Mouse (Mus musculus): ENCODE measurements around the gene Tyrobp.
A peak's percentile ranks its signal among the peaks of the same experiment; 100 is the strongest.

The Tyrobp gene

DNA sequence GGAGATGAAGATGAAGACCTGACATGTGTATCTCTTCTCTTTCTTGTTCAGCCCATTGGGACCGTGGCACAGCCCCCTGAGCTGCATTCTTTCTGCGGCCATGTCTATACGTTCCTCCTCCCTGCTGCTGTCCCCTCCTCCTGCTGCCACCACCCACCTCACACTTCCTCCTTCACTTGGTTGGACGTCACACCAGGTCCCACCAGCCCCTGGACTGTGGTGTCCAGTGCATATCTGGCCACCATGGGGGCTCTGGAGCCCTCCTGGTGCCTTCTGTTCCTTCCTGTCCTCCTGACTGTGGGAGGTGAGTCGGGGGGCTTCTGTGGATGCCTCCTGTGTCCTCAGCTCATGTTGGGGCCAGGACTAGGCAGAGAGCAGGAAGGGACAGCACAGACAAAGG, at the start of gene Tyrobp:
Tyrobp (plus strand) TSS at position 165 of the 400 bp plus-strand sequence.
- DNase-seq (ENCODE audit: low read depth, low spot score) = no peak

- DNase-seq (ENCODE audit: low read depth, low spot score) = no peak
Observed at GRCm38 (mm10) chr7:30367466-30367865, 46.1 kb upstream of the Tyrobp start.

DNA sequence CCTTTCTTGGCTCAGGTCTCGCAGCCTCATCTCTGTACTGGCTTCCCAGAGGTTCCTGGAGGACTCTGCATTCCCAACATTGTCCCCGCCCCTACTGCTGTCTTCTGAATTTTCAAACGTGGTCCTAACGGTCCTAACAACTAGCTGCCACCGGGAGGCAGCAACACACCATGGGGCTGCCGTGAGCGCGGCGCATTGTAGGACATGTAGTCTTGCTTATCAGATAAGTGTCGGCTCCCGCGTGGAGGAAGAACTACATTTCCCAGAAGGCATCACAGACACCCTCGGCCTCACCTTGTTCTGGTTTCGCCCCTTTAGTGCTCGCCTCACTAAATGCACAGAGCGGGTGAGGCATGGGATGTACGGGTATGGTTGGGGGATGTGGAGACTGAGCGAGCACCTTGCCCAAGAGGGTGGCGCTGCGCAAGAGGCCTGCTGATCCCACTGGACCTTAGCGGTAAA, 40.0 kb upstream of the Tyrobp start:
- peak; percentile 85 for DNase-seq (ENCODE audit: low read depth, low spot score)

DNA sequence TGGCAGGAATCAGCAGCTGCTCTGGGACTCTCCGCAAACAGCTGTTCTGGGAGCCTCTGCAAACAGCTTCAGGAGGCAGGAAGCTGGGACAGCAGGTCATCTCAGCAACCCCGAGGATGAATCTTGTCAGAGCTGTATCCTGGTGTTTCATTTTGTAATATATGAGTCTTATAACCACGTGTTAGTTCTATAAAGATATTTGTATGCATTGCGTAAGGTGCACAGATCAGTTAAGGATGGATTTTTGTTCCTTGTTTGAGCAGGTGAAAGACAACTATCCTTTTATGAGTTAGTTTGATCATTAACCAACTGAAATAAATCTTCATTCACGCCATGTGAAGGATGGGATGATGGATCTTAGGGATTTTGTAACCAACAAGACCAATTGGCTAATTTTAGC, 33.5 kb upstream of the Tyrobp start:
- no peak for DNase-seq (ENCODE audit: low read depth, low spot score)

GRCm38 (mm10) chr7:30384106-30384505, 29.5 kb upstream of the Tyrobp start:
- no peak for DNase-seq (ENCODE audit: low read depth, low spot score)

GRCm38 (mm10) chr7:30392746-30393520, 20.6 kb upstream of the Tyrobp start:
- no peak for DNase-seq (ENCODE audit: low read depth, low spot score)

DNA sequence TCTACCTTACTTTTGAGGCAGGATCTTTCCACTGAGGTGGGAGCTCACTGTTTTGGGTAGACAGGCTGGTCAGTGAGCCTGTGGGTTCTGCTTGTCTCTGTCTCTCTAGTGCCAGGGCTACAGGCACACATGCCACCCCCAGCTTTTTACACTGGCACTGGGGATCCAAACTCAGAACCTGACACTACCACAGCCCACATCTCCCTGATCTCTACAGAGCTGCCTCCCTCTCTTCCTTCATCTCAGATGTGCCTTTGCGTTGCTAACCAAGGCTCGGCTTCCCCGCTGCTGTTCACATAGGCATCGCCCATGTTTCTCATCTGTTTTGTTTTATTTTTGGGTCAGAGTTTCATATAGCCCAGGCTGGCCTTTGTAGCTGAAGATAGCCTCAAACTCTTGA, 19.9 kb upstream of the Tyrobp start:
- DNase-seq (ENCODE audit: low read depth, low spot score) = no peak

DNA sequence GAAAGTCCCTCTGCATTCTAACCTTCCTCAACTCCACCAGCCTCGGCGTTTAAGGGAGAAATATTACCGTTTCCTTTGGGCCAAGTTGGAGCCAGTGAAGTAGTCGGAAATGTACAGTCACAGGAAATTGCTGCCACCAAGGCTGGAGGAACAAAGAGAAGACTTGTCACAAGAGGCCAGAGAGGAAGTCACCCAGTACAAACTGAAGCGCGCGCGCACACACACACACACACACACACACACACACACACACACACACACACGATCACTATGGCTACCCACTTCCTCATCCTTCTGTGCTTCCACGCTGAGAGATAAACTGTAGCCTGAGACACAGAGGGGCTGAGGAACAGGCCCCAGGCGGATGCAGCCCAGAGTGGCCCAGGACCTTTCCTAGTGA, 19.2 kb upstream of the Tyrobp start:
- no peak for DNase-seq (ENCODE audit: low read depth, low spot score)

DNA sequence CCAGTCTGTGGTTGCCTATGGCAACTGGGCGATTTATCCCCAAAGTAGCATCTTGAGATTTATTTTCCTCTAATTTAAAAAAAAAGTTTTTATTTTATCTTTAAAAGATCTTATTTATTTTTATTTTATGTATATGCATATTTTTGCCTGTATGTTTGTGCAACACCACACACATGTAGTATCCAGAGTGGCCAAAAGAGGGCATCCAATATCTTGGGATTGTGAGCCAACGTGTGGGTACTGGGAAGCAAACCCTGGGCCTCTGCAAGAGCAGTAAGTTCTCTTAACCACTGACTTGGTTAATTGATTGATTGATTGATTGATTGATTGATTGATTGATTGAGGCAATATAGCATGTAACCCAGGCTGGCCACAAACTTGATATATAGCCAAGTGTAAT, 18.7 kb upstream of the Tyrobp start:
- no peak for DNase-seq (ENCODE audit: low read depth, low spot score)

GRCm38 (mm10) chr7:30399671-30400070, 13.9 kb upstream of the Tyrobp start:
- DNase-seq (ENCODE audit: low read depth, low spot score) = no peak

- no peak for DNase-seq (ENCODE audit: low read depth, low spot score)
Observed at GRCm38 (mm10) chr7:30402343-30402742, 11.2 kb upstream of the Tyrobp start.

DNA sequence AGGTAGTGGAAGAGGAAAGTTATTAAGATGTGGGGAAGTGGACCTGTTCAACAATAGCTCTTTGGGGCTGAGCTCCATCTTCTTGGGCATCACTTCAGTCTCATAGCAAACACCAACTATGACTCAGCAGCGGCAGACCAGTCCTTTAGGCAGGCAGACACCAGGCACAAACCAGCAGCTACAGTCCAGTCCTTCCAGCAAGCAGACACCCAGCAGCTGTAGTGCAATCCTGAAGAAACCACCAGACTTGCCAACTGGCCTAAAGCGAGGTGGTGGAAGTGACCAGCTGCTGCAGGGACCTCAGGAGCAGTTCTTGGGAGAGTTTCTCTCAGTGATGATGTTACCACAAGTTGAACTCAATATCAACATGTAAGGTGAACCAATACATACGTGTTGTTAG, 4.9 kb upstream of the Tyrobp start:
- DNase-seq (ENCODE audit: low read depth, low spot score) = no peak

DNA sequence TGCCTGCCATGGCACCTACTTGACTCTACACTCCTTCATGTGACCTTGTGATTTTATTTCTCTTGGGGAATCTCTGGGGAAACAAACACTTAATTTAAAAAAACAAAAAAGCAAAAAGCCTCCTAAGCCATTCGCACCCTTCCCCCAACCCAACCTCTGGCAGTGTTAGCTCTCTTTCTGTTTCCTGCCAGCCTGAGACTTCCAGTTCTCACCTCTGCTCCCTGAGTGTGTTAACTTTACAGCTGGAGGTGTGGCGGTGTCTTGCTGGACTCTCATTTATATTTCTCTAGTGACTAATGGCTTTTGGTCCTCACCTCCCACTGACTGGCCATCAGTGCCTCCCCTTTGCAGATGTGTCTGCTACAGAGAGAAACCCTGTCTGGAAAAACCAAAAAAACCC, 3.8 kb upstream of the Tyrobp start:
- DNase-seq (ENCODE audit: low read depth, low spot score) = no peak

- DNase-seq (ENCODE audit: low read depth, low spot score) = no peak
Observed at GRCm38 (mm10) chr7:30411023-30411422, 2.5 kb upstream of the Tyrobp start.

DNA sequence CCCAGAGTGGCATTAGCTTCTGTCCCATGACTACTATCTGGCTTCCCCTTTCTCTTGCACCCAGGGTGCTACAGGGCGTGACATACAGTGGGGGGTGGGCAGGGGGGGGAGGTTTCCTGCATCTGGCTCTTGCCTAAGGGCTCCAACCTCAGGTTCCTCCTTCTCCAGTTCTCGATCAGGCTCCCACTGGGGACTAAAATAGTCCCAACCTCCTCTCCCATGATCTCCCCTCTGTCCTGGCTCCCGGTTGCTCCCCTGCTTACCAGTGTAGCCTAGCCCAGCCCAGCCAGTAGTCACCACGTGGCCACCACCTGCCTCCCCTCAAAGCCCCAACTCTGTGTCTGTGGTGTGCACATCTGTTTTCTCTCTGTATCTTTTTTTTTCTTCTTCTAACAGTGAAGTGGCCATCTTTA, 819 bp upstream of the Tyrobp start:
- DNase-seq (ENCODE audit: low read depth, low spot score) = no peak

GRCm38 (mm10) chr7:30417856-30418255, 4.3 kb downstream of the Tyrobp start:
- no peak for DNase-seq (ENCODE audit: low read depth, low spot score)

- no peak for DNase-seq (ENCODE audit: low read depth, low spot score)
Observed at GRCm38 (mm10) chr7:30419561-30420499, 6.3 kb downstream of the Tyrobp start, which contains the start of gene Hcst. Gene Hcst (minus strand): TSS chr7:30419854.

DNA sequence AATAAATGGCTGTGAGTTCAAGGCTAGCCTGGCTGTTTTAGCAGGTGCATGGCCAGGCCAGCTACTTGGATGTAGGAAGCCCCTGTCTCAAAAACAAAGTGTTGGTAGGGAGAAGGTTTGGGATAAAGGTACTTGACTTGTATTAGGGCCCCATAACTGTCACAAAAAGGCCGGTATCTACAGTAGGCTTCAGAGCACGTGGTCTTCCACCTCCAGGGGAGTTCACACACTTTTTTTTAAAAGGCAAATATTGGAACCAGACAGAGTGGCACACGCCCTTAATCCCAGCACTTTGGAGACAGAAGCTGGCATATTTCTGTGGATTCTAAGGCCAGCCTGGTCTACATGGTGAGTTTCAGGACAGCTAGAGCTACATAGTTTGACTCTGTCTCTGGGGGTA, 7.1 kb downstream of the Tyrobp start:
- DNase-seq (ENCODE audit: low read depth, low spot score) = no peak

DNA sequence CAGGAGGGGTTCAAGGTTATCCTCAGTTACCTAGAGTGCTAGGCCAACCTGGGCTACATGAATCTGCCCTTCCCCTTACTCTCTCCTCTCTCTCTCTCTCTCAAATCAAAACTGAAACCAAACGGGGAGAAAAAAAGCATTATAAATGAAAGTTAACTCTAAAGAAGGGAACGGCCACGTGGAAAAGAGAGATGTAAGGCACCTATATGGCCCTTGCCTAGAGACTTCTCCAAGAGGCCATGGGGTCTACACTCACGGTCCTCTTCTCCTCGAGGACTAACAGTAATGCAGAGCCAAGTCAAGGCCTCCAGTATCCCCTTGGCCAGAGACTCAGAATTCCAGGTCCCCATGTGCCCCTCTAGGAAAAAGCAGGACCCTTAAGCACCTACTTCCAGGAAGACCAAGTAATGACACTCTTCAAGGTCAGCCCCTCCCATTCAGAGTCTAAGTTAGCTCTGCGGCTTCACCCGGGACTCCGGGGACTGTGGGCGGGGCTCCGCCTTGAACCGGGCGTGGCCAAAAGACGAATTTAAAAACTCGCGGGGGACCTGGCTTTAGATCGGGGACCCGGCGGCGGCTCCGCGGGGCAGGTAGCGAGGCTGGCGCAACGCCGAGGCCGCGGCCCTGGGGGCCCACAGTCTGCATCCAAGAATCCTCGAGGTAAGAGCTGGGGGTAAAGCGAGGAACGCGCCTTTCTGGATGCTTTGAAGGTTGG, 7.8 kb downstream of the Tyrobp start, which contains the start of gene Nfkbid:
Nfkbid (plus strand) TSS at position 558 of the 715 bp plus-strand sequence.
- DNase-seq (ENCODE audit: low read depth, low spot score) = no peak

GRCm38 (mm10) chr7:30421890-30422435, 8.4 kb downstream of the Tyrobp start:
- DNase-seq (ENCODE audit: low read depth, low spot score) = peak; percentile 70

DNA sequence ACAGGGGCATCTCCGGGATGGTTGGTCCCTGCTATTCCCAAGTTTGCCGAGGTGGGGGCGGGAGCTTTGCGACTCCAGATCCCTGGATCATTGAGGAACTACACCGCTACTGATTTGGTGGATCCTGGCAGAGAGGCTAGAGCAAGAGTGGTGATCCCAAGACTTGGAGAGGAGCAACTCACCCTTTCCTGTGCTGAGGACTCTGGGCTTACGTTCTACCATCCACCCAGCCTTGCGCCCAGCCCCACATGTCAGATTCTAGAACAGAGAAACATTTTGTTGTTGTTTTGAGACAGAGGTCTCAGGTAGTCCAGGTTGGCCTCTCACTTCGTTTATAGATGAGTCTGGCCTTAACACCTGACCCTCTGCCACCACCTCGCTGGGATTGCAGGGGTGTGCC, 9.0 kb downstream of the Tyrobp start:
- DNase-seq (ENCODE audit: low read depth, low spot score) = no peak
